Mouse (Mus musculus) 3134 (cell line): ENCODE measurements around the gene Evx2.
A peak's percentile ranks its signal among the peaks of the same experiment; 100 is the strongest.

Experiments used
- DNase-seq: peaks from one replicate; pipeline ENCODE4 v3.0.0-alpha.2; 2011; ENCODE audit warnings: low spot score; ENCODE audit not compliant: insufficient read length; ENCODE audit errors: extremely low read depth

Evx2 gene

GRCm38 (mm10) chr2:74681594-74682531 lies 22.5 kb upstream of the Evx2 start:
- DNase-seq: no peak

- DNase-seq: no peak
Measured at GRCm38 (mm10) chr2:74680561-74681398, 21.4 kb upstream of the Evx2 start.

GRCm38 (mm10) chr2:74679980-74680379 lies 20.6 kb upstream of the Evx2 start:
- no peak for DNase-seq

DNA sequence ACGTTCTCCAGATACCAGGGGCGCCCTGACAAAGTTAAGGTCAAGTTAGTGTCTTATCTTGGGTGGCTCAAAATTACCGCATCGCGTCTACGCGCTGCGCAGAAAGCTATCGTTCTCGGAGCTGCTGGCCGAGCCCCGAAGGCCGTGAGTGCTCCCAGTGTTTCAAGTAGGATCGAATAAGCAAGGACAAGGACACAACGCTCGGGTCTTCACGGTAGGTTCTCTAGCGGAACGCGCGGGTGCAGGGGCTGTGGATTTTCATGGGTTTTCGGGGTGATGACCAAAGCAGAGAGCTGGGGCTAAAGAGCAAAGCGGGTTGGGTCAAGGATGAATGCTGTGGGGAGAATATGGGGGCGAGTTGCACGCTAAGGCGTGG lies 20.2 kb upstream of the Evx2 start:
- no peak for DNase-seq

DNA sequence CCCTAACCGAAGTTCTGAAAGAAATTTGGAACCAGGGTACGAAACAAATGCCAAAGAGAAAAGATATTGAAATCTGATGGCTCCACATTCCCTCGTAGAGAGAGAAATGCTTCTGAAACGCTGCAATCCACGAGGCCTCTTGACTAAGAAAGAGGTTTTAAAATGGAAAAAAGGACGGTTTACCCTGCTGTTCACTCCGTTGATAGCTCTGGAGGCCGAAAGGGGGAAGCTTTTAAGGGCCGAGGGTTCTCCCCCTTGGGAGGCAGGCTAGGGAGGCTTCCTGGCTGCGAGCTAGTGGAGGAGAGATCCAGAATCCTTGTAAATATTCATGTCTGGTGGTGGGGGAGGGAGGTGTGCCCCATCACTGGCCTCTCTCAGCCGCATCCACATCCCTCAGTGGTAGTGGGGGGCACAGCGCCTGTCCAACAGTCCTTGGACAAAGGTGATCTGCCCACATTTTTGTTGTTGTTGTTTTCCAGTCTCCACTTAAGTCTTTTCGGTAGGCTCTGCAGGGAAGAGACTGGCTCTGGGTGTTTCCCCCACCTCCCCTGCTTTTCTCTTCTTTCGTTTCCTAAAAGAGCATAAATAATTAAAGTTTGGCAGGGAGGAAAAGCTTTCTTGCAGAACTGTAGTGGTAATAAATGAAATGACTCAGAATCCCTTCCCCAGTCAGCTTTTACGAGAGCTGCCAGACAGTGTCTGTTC lies 19.7 kb upstream of the Evx2 start, which contains the start of gene Hoxd11:
Gene Hoxd11 (plus strand): TSS at position 667 of the 705 bp plus-strand sequence.
- DNase-seq: no peak

DNA sequence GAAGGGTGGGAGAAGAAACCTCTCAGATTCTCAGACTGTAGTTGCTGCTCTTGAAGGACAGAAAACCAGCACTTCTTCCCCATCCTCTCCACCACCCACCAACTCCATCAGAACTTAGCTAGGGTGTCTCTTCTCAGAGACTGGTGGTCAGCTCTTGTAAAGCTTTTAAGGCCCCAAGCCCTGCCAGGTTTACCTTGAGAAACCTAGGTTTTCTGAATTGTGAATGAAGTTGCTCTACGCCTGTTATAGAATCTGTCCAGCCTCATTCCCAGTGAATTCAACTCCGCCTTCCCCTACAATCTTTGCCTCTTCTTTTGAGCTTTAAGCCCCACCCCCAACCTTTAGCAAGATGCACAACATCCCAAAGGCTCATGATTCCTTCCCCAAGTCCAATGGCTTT lies 17.7 kb upstream of the Evx2 start:
- DNase-seq: no peak

GRCm38 (mm10) chr2:74676376-74677052 lies 17.2 kb upstream of the Evx2 start:
- DNase-seq: no peak

GRCm38 (mm10) chr2:74675666-74676282 lies 16.4 kb upstream of the Evx2 start:
- DNase-seq: no peak

DNA sequence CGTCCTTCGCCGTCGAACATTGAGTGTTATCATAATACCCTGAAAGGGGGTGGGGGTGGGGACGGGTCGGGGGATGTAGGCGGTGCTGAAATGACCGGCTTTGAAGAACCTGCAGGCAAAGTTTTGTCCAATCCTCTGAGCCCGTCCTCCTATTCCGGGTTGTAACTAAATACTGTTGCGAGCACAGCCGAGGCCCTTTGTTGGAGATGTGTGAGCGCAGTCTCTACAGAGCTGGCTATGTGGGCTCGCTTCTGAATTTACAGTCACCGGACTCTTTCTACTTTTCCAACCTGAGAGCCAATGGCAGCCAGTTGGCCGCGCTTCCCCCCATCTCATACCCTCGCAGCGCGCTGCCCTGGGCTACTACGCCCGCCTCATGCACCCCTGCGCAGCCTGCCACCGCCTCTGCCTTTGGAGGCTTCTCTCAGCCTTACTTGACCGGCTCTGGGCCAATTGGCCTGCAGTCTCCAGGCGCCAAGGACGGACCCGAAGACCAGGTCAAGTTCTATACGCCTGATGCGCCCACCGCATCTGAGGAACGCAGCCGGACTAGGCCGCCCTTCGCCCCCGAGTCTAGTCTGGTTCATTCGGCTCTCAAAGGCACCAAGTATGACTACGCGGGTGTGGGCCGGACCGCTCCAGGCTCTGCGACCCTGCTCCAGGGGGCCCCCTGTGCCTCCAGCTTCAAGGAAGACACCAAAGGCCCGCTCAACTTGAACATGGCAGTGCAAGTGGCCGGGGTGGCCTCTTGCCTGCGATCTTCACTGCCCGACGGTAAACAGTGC lies 15.7 kb upstream of the Evx2 start, which contains the start of gene Hoxd12:
Gene Hoxd12 (plus strand): TSS at position 133 of the 785 bp plus-strand sequence.
- no peak for DNase-seq

DNA sequence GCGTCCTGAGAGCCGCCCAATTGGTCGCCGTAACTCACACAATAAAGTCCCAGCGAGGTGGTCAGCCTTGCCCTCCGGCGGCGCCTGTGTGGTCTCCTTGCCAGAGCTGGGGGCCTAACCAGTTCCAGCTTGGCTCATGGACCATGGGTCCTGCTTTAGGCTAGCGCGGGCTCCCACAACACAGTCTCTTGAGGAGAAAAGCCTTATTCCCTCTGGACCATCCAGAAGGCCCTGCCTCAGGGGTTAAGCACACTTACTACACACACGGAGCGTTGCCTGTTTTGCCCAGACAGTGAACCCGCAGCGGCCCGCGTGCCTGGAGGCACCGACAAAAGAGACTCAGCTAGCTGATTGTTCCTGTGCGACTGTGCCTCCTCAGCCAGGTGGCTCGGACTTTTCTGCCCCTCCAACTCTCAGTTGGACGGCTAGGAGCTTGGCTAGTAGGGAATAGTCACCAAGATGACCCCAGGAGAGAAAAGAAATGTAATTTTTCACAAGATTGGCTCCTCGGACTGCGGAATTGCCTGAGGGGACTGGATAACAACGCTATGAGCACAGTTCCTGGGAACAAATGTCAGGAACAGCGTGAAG lies 14.6 kb upstream of the Evx2 start:
- no peak for DNase-seq

DNA sequence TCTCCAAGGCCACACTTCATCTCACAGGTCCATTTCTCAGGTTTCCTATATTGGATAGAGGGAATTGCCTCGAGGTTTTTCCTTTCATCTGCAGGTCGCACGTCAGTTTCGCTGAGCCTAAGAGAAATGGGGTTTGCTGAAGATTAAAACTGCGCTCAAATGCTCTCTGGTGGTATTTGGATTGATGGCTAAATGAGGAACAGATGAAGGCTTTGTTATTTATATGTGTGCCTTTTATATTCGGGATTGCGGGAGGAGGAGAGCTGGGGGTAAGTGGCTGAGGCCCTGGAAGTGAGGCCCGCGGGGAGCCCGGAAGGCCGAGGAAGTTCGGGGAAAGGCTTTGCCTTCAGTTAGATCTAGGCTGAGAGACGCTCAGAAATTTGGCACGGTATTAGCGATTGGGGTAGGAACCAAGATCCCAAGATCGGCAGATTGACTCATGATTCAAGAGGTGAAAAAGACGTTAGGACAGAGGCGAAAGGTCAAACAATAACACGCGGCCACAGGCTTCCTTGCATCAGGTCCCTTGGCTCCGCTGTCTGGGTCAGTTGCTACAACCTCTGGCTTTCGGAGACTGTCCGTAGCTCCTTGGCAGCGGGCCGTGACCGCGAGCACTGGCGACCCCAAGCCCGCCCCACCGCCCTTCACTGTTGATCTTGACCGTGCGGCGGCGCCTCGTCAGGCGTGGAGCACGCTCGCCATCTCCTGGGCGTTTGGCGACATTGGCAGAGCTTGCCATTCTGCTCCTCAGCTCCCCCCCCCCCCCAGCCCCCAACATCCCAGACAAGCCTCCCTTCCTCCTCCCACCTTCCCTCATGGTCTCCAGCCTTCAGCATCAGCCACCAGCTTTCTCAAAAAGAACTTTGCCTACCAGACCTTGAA lies 13.4 kb upstream of the Evx2 start:
- peak; percentile 74 for DNase-seq

DNA sequence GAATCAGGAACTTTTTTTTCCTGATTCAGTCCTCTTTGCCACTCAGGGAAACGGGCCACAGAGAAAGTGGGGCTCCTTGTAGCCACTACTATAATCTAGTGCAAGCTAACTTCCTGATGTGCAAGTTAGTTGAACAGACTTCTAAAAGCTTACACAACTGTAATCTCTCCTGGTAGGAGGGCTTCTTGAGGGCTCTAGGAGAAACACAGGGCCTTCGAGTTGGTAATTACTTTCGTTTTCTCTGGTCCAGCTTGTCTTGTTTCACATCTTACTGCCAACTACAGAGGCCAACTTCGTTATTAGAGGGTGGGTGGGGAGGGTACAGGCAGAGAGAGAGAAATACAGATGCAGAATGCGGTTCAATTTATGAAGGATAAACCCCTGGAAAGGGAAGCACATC lies 12.5 kb upstream of the Evx2 start:
- no peak for DNase-seq

- no peak for DNase-seq
Measured at GRCm38 (mm10) chr2:74670632-74671188, 11.4 kb upstream of the Evx2 start.

DNA sequence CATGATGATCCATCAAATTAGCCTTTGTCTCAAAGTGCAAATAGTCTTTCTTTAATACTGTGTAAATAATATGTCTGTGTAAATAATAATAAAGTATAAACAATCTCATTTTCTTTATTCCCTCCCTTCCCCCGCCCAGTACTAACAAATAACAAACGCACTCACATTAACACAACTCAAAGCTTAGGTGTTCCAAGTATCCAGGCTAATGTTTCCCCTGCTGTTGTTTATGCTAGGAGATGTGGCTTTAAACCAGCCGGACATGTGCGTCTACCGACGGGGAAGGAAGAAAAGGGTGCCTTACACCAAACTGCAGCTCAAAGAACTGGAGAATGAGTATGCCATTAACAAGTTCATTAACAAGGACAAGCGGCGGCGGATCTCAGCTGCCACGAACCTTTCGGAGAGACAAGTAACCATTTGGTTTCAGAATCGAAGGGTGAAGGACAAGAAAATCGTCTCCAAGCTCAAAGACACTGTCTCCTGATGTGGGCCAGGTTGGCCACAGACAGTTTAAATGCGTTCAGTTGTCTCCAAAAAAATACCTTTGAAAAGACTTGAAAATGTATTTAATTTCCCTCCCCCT lies 10.4 kb upstream of the Evx2 start:
- DNase-seq: no peak

DNA sequence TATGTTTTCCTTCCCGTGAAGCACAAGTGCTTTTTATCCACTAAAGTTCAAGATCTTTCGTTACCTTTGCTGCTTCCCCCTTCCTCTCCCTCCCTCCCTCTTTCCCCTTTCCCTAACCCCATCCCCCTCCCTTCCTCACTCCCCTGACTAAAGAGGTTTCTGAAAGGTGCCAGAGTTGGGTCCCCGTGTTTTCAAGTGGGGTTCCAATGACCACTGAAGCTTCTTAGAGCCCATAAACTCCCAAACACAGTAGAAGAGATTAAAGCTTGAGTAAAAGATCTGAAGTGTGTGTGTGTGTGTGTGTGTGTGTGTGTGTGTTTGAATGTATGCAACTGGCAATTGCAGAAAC lies 9.8 kb upstream of the Evx2 start:
- DNase-seq: no peak

GRCm38 (mm10) chr2:74668370-74669229 lies 9.2 kb upstream of the Evx2 start:
- DNase-seq: no peak
